Mouse (Mus musculus) forebrain, embryonic 15.5 days (tissue): ENCODE data around the gene Fxr1. TPM values are rescaled to one million over a fixed set of nuclear protein-coding genes. Genes with fewer than 3 reads are reported as not detected.

Experiments used
- ATAC-seq: fragments of 200-750 bp; cut with Nextera tagmentation; replicated peaks from 2 replicates; pipeline ENCODE4 v1.8.0; 2017; ENCODE audit warnings: mild to moderate bottlenecking, moderate TSS enrichment, moderate library complexity
- H3K27ac ChIP-seq: fragments of 300-500 bp; sonication (generic); replicated peaks from 2 replicates; pipeline ENCODE4 v1.5.1; 2015; ENCODE audit warnings: mild to moderate bottlenecking, inconsistent platforms
- H3K27me3 ChIP-seq: fragments of 300-500 bp; sonication (generic); 2 replicates; pipeline ENCODE4 v1.6.1; 2015; ENCODE audit warnings: inconsistent platforms
- H3K36me3 ChIP-seq: fragments of 300-500 bp; sonication (generic); 2 replicates; pipeline ENCODE4 v1.6.1; 2015; ENCODE audit warnings: mild to moderate bottlenecking, inconsistent platforms
- H3K4me1 ChIP-seq: fragments of 300-500 bp; sonication (generic); 2 replicates; pipeline ENCODE4 v1.6.1; 2015; ENCODE audit warnings: inconsistent platforms
- H3K4me2 ChIP-seq: fragments of 300-500 bp; sonication (generic); replicated peaks from 2 replicates; pipeline ENCODE4 v1.6.1; 2015; ENCODE audit warnings: mild to moderate bottlenecking, inconsistent platforms
- H3K4me3 ChIP-seq: fragments of 300-500 bp; sonication (generic); 2 replicates; pipeline ENCODE4 v1.5.1; 2015; ENCODE audit warnings: mild to moderate bottlenecking, inconsistent platforms
- H3K9ac ChIP-seq: fragments of 300-500 bp; sonication (generic); replicated peaks from 2 replicates; pipeline ENCODE4 v1.6.1; 2015; ENCODE audit warnings: mild to moderate bottlenecking, inconsistent platforms
- H3K9me3 ChIP-seq: fragments of 300-500 bp; sonication (generic); 2 replicates; pipeline ENCODE4 v1.6.1; 2016; ENCODE audit warnings: inconsistent platforms
- WGBS: fragments of 180-500 bp; shearing (Covaris S2); methylation state at CpG from one replicate; pipeline ENCODE4 v1.1.7; 2015; ENCODE audit warnings: mixed read lengths; 5-methylcytosine and 5-hydroxymethylcytosine counted together
- polyA plus RNA-seq: library from polyadenylated mRNA; unstranded; fragments of >200 nt; fragmentation: Nextera tagmentation; extraction: Ambion mirVana; gene quantifications from 2 replicates; pipeline ENCODE4 v1.2.1, GENCODE M21; 2015

Fxr1 gene
- polyA plus RNA-seq, 1 experiment from 2014 or later: 44.2 TPM

- no peaks in the 10 kb centered on the region for H3K27me3 ChIP-seq
- no peak overlapping the region for H3K4me2 ChIP-seq
- 74% methylated on average over 4 of the region's 4 CpGs for WGBS
- no peak overlapping the region for H3K27ac ChIP-seq
- H3K9me3 ChIP-seq: no peaks in the 10 kb centered on the region
- peaks cover 5% of the 10 kb centered on the region; the same call in 1 of the 2 replicates for H3K4me1 ChIP-seq
- no peak for ATAC-seq
- H3K36me3 ChIP-seq: no peaks in the 10 kb centered on the region
- no peak overlapping the region for H3K4me3 ChIP-seq
- H3K9ac ChIP-seq: no peak overlapping the region
Measured at GRCm38 (mm10) chr3:34119869-34120268, 100.1 kb downstream of the Fxr1 start.

Other genes starting within 250 kb of the Fxr1 start
- gene Ttc14, start 220.1 kb upstream of the Fxr1 start, polyA plus RNA-seq: 73.3 and 79.6 TPM in 2 replicates
- 11.4 and 15.1 TPM in 2 replicates for gene Ccdc39, start 175.6 kb upstream of the Fxr1 start, polyA plus RNA-seq
- gene Dnajc19, start 61.4 kb downstream of the Fxr1 start, polyA plus RNA-seq: 117 and 129 TPM in 2 replicates